Mouse (Mus musculus): ENCODE results near the gene Rexo1.
A peak's percentile ranks its signal among the peaks of the same experiment; 100 is the strongest.

The Rexo1 gene

GRCm38 (mm10) chr10:80585581-80585980 is 24.2 kb upstream of the Rexo1 start:
- no peak for DNase-seq (ENCODE audit: inconsistent age in 2 of 2, low spot score in 1 of 2)

GRCm38 (mm10) chr10:80584642-80585552 is 23.5 kb upstream of the Rexo1 start:
- DNase-seq (ENCODE audit: inconsistent age in 2 of 2, low spot score in 1 of 2): no peak

GRCm38 (mm10) chr10:80584045-80584488 is 22.7 kb upstream of the Rexo1 start:
- DNase-seq (ENCODE audit: inconsistent age in 2 of 2, low spot score in 1 of 2): no peak

- DNase-seq (ENCODE audit: inconsistent age in 2 of 2, low spot score in 1 of 2): no peak
Observed at GRCm38 (mm10) chr10:80583047-80583446, 21.7 kb upstream of the Rexo1 start.

GRCm38 (mm10) chr10:80578911-80579310 is 17.6 kb upstream of the Rexo1 start:
- DNase-seq (ENCODE audit: inconsistent age in 2 of 2, low spot score in 1 of 2): peak; percentile 78 to 90

GRCm38 (mm10) chr10:80578131-80578750 is 16.9 kb upstream of the Rexo1 start:
- peak; percentile 91 to 97 for DNase-seq (ENCODE audit: inconsistent age in 2 of 2, low spot score in 1 of 2)

- peak; percentile 100 for DNase-seq (ENCODE audit: inconsistent age in 2 of 2, low spot score in 1 of 2)
Observed at GRCm38 (mm10) chr10:80577195-80578130, 16.1 kb upstream of the Rexo1 start, which contains the start of gene Klf16. TSS of gene Klf16 (minus strand) at chr10:80577321.

- DNase-seq (ENCODE audit: inconsistent age in 2 of 2, low spot score in 1 of 2): peak; percentile 74 to 86
Observed at GRCm38 (mm10) chr10:80576351-80577194, 15.2 kb upstream of the Rexo1 start.

GRCm38 (mm10) chr10:80575925-80576324 is 14.6 kb upstream of the Rexo1 start:
- no peak for DNase-seq (ENCODE audit: inconsistent age in 2 of 2, low spot score in 1 of 2)

GRCm38 (mm10) chr10:80574896-80575295 is 13.5 kb upstream of the Rexo1 start:
- DNase-seq (ENCODE audit: inconsistent age in 2 of 2, low spot score in 1 of 2): no peak

GRCm38 (mm10) chr10:80573944-80574343 is 12.6 kb upstream of the Rexo1 start:
- DNase-seq (ENCODE audit: inconsistent age in 2 of 2, low spot score in 1 of 2): no peak

GRCm38 (mm10) chr10:80572477-80572876 is 11.1 kb upstream of the Rexo1 start:
- DNase-seq (ENCODE audit: inconsistent age in 2 of 2, low spot score in 1 of 2): no peak

- DNase-seq (ENCODE audit: inconsistent age in 2 of 2, low spot score in 1 of 2): no peak
Observed at GRCm38 (mm10) chr10:80570871-80571836, 9.8 kb upstream of the Rexo1 start.

GRCm38 (mm10) chr10:80570419-80570818 is 9.1 kb upstream of the Rexo1 start:
- no peak for DNase-seq (ENCODE audit: inconsistent age in 2 of 2, low spot score in 1 of 2)

GRCm38 (mm10) chr10:80569664-80570066 is 8.3 kb upstream of the Rexo1 start:
- peak; percentile 74 to 81 for DNase-seq (ENCODE audit: inconsistent age in 2 of 2, low spot score in 1 of 2)

- DNase-seq (ENCODE audit: inconsistent age in 2 of 2, low spot score in 1 of 2): no peak
Observed at GRCm38 (mm10) chr10:80568876-80569275, 7.5 kb upstream of the Rexo1 start.

GRCm38 (mm10) chr10:80566375-80567092 is 5.2 kb upstream of the Rexo1 start:
- DNase-seq (ENCODE audit: inconsistent age in 2 of 2, low spot score in 1 of 2): peak; percentile 83 to 95

- DNase-seq (ENCODE audit: inconsistent age in 2 of 2, low spot score in 1 of 2): no peak
Observed at GRCm38 (mm10) chr10:80560621-80561020, 739 bp downstream of the Rexo1 start.

Data from adrenal gland, adult (tissue).